Mouse (Mus musculus) heart, postnatal 25 days (tissue): Measurements from ENCODE around the gene Kalrn. TPM values are rescaled to one million over a fixed set of nuclear protein-coding genes. Genes with fewer than 3 reads are reported as not detected.
A peak's percentile ranks its signal among the peaks of the same experiment; 100 is the strongest.
"Not testable (repeated sequence)": the region's sequence is repeated elsewhere in the genome, so short reads cannot be mapped to it uniquely, and the experiment has no call there.

Experiments
- DNase-seq: peaks from one replicate; pipeline ENCODE4 v3.0.0; 2022; ENCODE audit warnings: low spot score
- intact Hi-C: fragments of 180-260 bp; cut with DNase I; formaldehyde crosslinking; loops from one replicate; pipeline ENCODE4 v1.15.1; 2025
- total RNA-seq, 2 experiments: library from RNA; stranded (reverse); gene quantifications; 2 replicates each; pipeline ENCODE4 v1.2.3; 2021

The Kalrn gene
- total RNA-seq, 2 experiments from 2014 or later: 26.6 to 31.3 TPM

- no peak for DNase-seq
- intact Hi-C loops: no loop called here
Measured at GRCm38 (mm10) chr16:34102742-34103141, 470.6 kb downstream of the Kalrn start.

DNA sequence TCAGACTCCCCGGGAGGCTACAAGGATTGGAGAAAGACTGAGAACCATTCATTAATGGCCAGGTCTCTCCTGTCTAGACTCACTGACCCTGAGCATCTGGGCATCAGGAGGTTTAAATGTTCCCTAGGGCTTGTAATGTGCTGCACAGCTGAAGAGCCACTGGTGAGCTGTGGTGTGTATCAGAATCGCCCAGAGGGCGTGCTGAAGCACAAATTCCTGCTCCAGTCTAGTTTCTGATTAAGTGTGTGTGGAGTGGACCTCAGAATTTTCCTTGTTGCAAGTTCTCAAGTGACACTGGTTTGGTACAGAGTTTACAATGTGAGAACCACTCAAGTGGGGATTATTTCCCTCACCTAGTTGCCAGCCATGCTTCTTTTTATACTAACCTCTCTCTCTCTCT lies 473.5 kb downstream of the Kalrn start:
- no peak for DNase-seq
- intact Hi-C loops: no loop called here

DNA sequence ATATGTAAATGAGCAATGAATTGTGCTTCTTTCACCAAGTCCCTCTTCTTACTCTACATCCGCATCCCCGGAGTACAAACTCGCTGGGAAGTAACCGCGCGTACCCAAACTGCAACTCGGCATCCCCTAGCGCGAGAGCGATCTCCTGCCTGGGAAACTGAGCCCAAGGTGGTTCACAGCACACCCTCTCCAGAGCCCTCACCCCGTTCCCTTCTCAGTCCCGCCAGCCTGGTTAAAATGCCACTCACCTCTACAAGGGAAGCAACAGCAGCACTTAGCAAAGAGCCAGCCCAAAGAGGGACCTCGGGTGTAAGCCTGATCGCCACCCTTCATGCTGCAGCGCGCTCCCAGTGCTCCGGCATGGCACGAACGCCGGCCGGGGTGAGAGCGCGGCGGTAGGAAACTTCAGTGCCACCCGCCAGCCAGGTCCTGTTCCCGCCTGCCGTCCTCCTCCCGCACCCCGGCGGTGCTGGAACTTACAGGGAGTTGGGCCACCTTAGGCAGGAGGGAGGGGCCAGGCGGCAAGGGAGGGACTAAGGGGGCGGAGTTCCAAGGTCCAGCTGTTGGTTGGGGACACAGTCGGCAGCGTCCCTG lies 477.7 kb downstream of the Kalrn start:
- intact Hi-C loops: no loop called here
- DNase-seq: peak; percentile 72

DNA sequence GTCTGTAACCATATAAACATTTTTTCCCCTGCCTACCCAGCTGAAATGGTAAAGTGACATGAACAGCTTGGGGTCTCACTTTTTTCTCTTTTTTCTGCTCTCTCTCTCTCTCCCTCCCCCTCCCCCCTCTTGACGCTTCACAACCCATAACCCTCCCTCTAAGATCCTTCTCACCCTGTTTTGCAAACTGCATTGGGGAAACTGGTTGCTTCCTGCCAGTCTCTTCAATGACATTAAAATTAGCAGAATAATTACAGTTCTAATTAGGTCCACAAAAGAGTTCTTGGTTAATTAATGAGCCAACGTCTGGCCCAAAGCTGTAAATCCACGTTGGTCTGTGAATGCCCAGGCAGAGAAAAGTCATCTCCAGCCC lies 478.3 kb downstream of the Kalrn start:
- no peak for DNase-seq
- intact Hi-C loops: no loop called here

DNA sequence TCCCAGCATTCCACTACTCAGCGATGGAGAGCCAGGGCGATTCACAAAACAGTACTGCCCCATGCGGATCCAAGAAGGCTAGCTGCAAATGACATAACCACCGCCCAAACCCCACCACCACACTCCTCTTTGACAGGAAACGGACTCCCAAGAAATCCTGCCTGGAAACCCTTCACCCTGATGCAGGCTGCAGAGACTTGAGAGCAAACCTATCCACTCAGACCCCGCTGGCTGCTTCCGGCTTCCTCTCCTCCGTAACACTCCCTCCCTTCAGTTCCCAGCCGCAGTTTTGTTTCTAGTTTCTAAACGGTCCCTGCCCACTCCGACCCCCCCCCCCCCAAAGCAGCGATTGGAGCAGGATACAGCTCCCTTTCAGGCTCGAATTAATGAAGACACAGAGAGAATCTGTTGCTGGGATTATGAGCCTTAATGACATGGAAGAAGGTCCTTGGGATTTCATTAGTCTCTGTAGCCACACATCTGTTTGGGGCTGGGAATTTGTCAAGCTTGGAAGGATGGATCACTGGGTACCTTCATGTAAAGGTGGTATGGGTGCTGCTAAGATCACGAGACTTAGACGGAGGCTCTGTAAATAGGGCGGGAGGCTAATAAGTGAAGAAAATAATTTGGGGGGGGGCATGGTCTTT lies 478.8 kb downstream of the Kalrn start:
- intact Hi-C loops: no loop called here
- DNase-seq: peak; percentile 12

- DNase-seq: no peak
- intact Hi-C loops: no loop called here
Measured at GRCm38 (mm10) chr16:34093734-34094445, 479.4 kb downstream of the Kalrn start.

- DNase-seq: no peak
- intact Hi-C loops: no loop called here
Measured at GRCm38 (mm10) chr16:34089528-34090095, 483.7 kb downstream of the Kalrn start.

- intact Hi-C loops: no loop called here
Measured at GRCm38 (mm10) chr16:34089022-34089421, 484.3 kb downstream of the Kalrn start.

GRCm38 (mm10) chr16:34088331-34088730 lies 485.0 kb downstream of the Kalrn start:
- intact Hi-C loops: no loop called here
- DNase-seq: no peak

More at GRCm38 (mm10) chr16:34089022-34089421, 484.3 kb downstream of the Kalrn start:
- no peak for DNase-seq

GRCm38 (mm10) chr16:34084135-34084920 lies 489.0 kb downstream of the Kalrn start:
- no peak for DNase-seq
- intact Hi-C loops: loop anchor here (5.0 kb wide), 1 partner anchor 52 kb away; no protein-coding TSS in a partner anchor

- DNase-seq: no peak
- intact Hi-C loops: loop anchor here (5.0 kb wide), 1 partner anchor 50 kb away; no protein-coding TSS in a partner anchor
Measured at GRCm38 (mm10) chr16:34082494-34083469, 490.6 kb downstream of the Kalrn start.

DNA sequence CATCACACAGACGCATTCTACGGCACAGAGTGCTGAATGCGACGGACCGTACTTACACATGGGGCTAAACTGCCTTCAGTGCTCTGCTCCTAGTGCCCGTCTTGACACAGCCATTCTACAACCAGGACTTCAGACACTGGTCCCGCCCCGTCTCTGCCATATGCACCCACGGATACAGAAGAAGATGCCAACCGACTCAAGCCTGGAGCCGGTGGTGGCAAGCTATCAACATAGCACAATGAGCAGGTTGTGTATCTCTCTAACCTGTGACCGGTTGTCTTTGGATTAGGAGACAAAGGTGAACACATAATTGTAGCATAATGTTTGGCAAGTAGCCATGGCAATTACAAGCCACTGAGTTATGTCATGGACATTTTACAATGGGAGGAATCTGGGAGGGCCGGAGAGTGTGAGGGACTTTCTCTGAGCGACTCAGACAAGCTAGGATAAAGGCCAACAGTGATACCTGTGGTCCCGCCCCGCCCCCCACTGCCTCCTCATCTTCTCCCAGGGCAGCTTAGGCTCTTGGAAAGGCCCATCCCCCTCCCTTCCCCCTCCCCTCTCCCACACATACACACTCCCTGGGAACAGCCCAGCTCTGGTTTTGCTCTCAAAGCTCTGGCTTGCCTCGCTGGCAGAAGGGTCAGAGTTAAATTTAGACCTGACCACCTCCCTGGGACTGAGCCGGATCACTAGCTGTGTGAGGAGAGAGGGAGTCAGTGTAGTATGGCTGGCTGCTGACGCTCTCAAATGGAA lies 491.5 kb downstream of the Kalrn start:
- peak; percentile 22 for DNase-seq
- intact Hi-C loops: loop anchor here (5.0 kb wide), 1 partner anchor 50 kb away; no protein-coding TSS in a partner anchor

- intact Hi-C loops: loop anchor here (5.0 kb wide), 1 partner anchor 49 kb away; no protein-coding TSS in a partner anchor
- DNase-seq: not testable (repeated sequence)
Measured at GRCm38 (mm10) chr16:34081314-34081682, 492.0 kb downstream of the Kalrn start.

GRCm38 (mm10) chr16:34080818-34081217 lies 492.5 kb downstream of the Kalrn start:
- no peak for DNase-seq
- intact Hi-C loops: loop anchor here (5.0 kb wide), 1 partner anchor 49 kb away; no protein-coding TSS in a partner anchor

DNA sequence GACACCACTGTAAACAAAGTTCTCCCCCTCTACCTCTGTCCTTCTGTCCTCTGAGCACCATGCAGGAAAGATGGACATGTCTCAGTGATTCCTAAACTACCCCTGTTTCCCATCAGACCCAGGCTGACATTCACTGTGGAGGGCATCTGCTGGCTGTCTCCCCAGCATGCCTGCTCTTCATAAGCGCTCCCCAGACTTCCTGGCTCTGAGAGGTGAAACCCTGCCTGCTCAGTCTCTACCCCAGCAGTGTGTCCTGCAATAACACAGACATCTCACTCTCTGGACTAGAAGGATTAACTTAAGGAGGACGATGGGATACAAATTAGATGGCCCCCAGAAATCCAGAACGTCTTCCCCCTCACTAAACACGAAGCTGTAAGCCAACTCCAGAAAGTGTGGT lies 493.8 kb downstream of the Kalrn start:
- intact Hi-C loops: no loop called here
- no peak for DNase-seq

GRCm38 (mm10) chr16:34078732-34079131 lies 494.6 kb downstream of the Kalrn start:
- DNase-seq: no peak
- intact Hi-C loops: no loop called here

DNA sequence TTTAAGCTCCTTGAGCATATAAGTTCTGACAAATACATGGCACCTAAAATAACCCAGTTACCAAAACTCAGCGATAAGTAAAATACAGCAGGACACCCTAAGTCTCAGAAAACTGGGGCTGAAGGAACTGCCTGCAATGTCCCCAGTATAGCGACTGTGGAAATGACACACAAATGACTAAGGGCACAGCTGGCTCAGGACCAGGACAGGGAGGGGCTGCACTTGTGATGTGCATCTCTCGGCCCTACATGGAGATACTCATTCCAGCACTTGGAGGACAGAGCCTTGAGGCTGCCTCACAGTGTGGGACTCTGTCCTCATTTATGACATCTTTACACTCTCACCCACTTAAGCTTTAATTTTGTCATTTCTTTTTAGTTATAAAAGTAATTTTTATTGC lies 497.2 kb downstream of the Kalrn start:
- DNase-seq: no peak
- intact Hi-C loops: no loop called here

GRCm38 (mm10) chr16:34073930-34074329 lies 499.4 kb downstream of the Kalrn start:
- intact Hi-C loops: no loop called here
- no peak for DNase-seq
